Mouse (Mus musculus) mature B cell (primary cell): ENCODE measurements around the gene Lrrc8a.

ENCODE experiments used
- in situ Hi-C: fragments of 300-500 bp; cut with MboI; formaldehyde crosslinking; loops from 2 replicates; pipeline ENCODE4 v1.14.3; 2019

Lrrc8a gene

GRCm38 (mm10) chr2:30237199-30237880, at the start of gene Lrrc8a:
Lrrc8a (plus strand) TSS chr2:30237715.
- in situ Hi-C loops: no loop called here

- in situ Hi-C loops: no loop called here
These were observed 45.5 kb upstream of the Lrrc8a start for GRCm38 (mm10) chr2:30191790-30192580.

GRCm38 (mm10) chr2:30194656-30195055, 42.9 kb upstream of the Lrrc8a start:
- in situ Hi-C loops: no loop called here

GRCm38 (mm10) chr2:30198021-30198420, 39.5 kb upstream of the Lrrc8a start:
- in situ Hi-C loops: no loop called here

GRCm38 (mm10) chr2:30199984-30200383, 37.5 kb upstream of the Lrrc8a start:
- in situ Hi-C loops: no loop called here

- in situ Hi-C loops: no loop called here
These were observed 37.1 kb upstream of the Lrrc8a start for GRCm38 (mm10) chr2:30200388-30200925.

- in situ Hi-C loops: no loop called here
These were observed 34.1 kb upstream of the Lrrc8a start for GRCm38 (mm10) chr2:30203439-30203838.

GRCm38 (mm10) chr2:30205255-30205628, 32.3 kb upstream of the Lrrc8a start:
- in situ Hi-C loops: no loop called here

- in situ Hi-C loops: no loop called here
These were observed 31.7 kb upstream of the Lrrc8a start, which contains the start of gene Kyat1 for GRCm38 (mm10) chr2:30205629-30206357. Kyat1 (minus strand) TSS chr2:30205847.

- in situ Hi-C loops: no loop called here
These were observed 30.1 kb upstream of the Lrrc8a start for GRCm38 (mm10) chr2:30207401-30207800.

GRCm38 (mm10) chr2:30207886-30208285, 29.6 kb upstream of the Lrrc8a start:
- in situ Hi-C loops: no loop called here

GRCm38 (mm10) chr2:30211408-30212168, 25.9 kb upstream of the Lrrc8a start:
- in situ Hi-C loops: no loop called here

- in situ Hi-C loops: no loop called here
These were observed 25.4 kb upstream of the Lrrc8a start for GRCm38 (mm10) chr2:30212169-30212545.

- in situ Hi-C loops: no loop called here
These were observed 24.6 kb upstream of the Lrrc8a start for GRCm38 (mm10) chr2:30212951-30213350.

- in situ Hi-C loops: no loop called here
These were observed 22.8 kb upstream of the Lrrc8a start for GRCm38 (mm10) chr2:30214745-30215144.

GRCm38 (mm10) chr2:30215493-30215892, 22.0 kb upstream of the Lrrc8a start:
- in situ Hi-C loops: no loop called here

GRCm38 (mm10) chr2:30216293-30216692, 21.2 kb upstream of the Lrrc8a start:
- in situ Hi-C loops: no loop called here

GRCm38 (mm10) chr2:30235593-30235992, 1.9 kb upstream of the Lrrc8a start:
- in situ Hi-C loops: no loop called here

- in situ Hi-C loops: no loop called here
These were observed 903 bp upstream of the Lrrc8a start for GRCm38 (mm10) chr2:30236426-30237198.

GRCm38 (mm10) chr2:30237881-30238280, 366 bp downstream of the Lrrc8a start:
- in situ Hi-C loops: no loop called here
